Mouse (Mus musculus) heart, embryonic 14.5 days (tissue): ENCODE results near the gene Itpkc. TPM values are rescaled to one million over a fixed set of nuclear protein-coding genes. Genes with fewer than 3 reads are reported as not detected.

Experiments
- ATAC-seq: fragments of 200-750 bp; cut with Nextera tagmentation; 2 replicates; pipeline ENCODE4 v1.8.0; 2017; ENCODE audit warnings: low read depth, moderate TSS enrichment; ENCODE audit not compliant: insufficient number of reproducible peaks, insufficient read depth, low FRiP score
- H3K27ac ChIP-seq, 2 experiments: fragments of 200-500 bp in 1 of 2; fragments of 300-500 bp in 1 of 2; sonication (generic) in 1 of 2; replicated peaks in 1 of 2; 2 replicates each; pipeline ENCODE4 v1.5.1; 2012 to 2014; ENCODE audit warnings: low read depth in 2 of 2, low read length in 2 of 2, control low read depth in 1 of 2, mild to moderate bottlenecking in 1 of 2, mixed read lengths in 1 of 2; ENCODE audit not compliant: control insufficient read depth in 1 of 2, insufficient read depth in 1 of 2
- H3K27me3 ChIP-seq: fragments of 300-500 bp; sonication (generic); 2 replicates; pipeline ENCODE4 v1.6.1; 2014; ENCODE audit warnings: mild to moderate bottlenecking, low read length, control low read depth; ENCODE audit not compliant: control insufficient read depth, insufficient read depth
- H3K36me3 ChIP-seq: fragments of 300-500 bp; sonication (generic); 2 replicates; pipeline ENCODE4 v1.6.1; 2014; ENCODE audit warnings: mild to moderate bottlenecking, control low read depth, low read length, mixed read lengths; ENCODE audit not compliant: control insufficient read depth, insufficient read depth
- H3K4me1 ChIP-seq, 2 experiments: fragments of 200-500 bp in 1 of 2; fragments of 300-500 bp in 1 of 2; sonication (generic) in 1 of 2; 2 replicates each; pipeline ENCODE4 v1.6.1; 2012 to 2014; ENCODE audit warnings: low read length in 2 of 2, control low read depth in 1 of 2, mixed read lengths in 1 of 2; ENCODE audit not compliant: control insufficient read depth in 2 of 2, insufficient read depth in 2 of 2
- H3K4me2 ChIP-seq: fragments of 300-500 bp; sonication (generic); 2 replicates; pipeline ENCODE4 v1.6.1; 2014; ENCODE audit warnings: mild to moderate bottlenecking, low read length
- H3K4me3 ChIP-seq, 2 experiments: fragments of 200-500 bp in 1 of 2; fragments of 300-500 bp in 1 of 2; sonication (generic) in 1 of 2; 2 replicates each; pipeline ENCODE4 v1.5.1; 2012 to 2014; ENCODE audit warnings: low read length in 2 of 2, mild to moderate bottlenecking in 2 of 2, control low read depth in 1 of 2, low read depth in 1 of 2, moderate library complexity in 1 of 2; ENCODE audit not compliant: control insufficient read depth in 1 of 2, insufficient read depth in 1 of 2
- H3K9ac ChIP-seq: fragments of 300-500 bp; sonication (generic); 2 replicates; pipeline ENCODE4 v1.6.1; 2014; ENCODE audit warnings: mild to moderate bottlenecking, low read length
- H3K9me3 ChIP-seq: fragments of 300-500 bp; sonication (generic); 2 replicates; pipeline ENCODE4 v1.6.1; 2016; ENCODE audit warnings: low read length, control low read depth; ENCODE audit not compliant: control insufficient read depth
- WGBS: fragments of 180-500 bp; shearing (Covaris S2); extraction: QIAGEN DNeasy Blood & Tissue Kit; methylation state at CpG from one replicate; pipeline ENCODE4 v1.1.7; 2014; 5-methylcytosine and 5-hydroxymethylcytosine counted together
- polyA plus RNA-seq: library from polyadenylated mRNA; unstranded; fragments of >200 nt; fragmentation: Nextera tagmentation; extraction: Ambion mirVana; gene quantifications from 2 replicates; pipeline ENCODE4 v1.2.1, GENCODE M21; 2014

Gene Itpkc
- polyA plus RNA-seq, 1 experiment from 2014 or later: 3.8 TPM

GRCm38 (mm10) chr7:27164112-27164947 is 64.1 kb downstream of the Itpkc start:
- Histone ChIP-seq H3K36me3 (peaks cover 46% of the 10 kb centered on the region), H3K27me3 (no peaks in the 10 kb centered on the region), H3K9me3 (no peaks in the 10 kb centered on the region), H3K4me1 (peaks cover 32 to 61% of the 10 kb centered on the region in 2 experiments), H3K4me2 (peak overlapping the region; percentile 83), H3K27ac (no peak overlapping the region), H3K4me3 (peak overlapping the region; percentile 5 to 77; a peak in 2 of 4 replicates), H3K9ac (peak overlapping the region; percentile 49)
- no peak for ATAC-seq
- whole genome bisulfite sequencing: 75% methylated on average over 31 of the region's 33 CpGs

- no peak for ATAC-seq
- peaks cover 32 to 61% of the 10 kb centered on the region in 2 experiments for H3K4me1 ChIP-seq
- H3K9ac ChIP-seq: peak overlapping the region; percentile 49
- H3K4me3 ChIP-seq: no peak overlapping the region
- no peak overlapping the region for H3K27ac ChIP-seq
- no peaks in the 10 kb centered on the region for H3K9me3 ChIP-seq
- peaks cover 55% of the 10 kb centered on the region for H3K36me3 ChIP-seq
- no peaks in the 10 kb centered on the region for H3K27me3 ChIP-seq
- whole genome bisulfite sequencing: 54% methylated on average over 5 of the region's 5 CpGs
- H3K4me2 ChIP-seq: peak overlapping the region; percentile 83
Observed at GRCm38 (mm10) chr7:27163450-27163805, 65.0 kb downstream of the Itpkc start.

DNA sequence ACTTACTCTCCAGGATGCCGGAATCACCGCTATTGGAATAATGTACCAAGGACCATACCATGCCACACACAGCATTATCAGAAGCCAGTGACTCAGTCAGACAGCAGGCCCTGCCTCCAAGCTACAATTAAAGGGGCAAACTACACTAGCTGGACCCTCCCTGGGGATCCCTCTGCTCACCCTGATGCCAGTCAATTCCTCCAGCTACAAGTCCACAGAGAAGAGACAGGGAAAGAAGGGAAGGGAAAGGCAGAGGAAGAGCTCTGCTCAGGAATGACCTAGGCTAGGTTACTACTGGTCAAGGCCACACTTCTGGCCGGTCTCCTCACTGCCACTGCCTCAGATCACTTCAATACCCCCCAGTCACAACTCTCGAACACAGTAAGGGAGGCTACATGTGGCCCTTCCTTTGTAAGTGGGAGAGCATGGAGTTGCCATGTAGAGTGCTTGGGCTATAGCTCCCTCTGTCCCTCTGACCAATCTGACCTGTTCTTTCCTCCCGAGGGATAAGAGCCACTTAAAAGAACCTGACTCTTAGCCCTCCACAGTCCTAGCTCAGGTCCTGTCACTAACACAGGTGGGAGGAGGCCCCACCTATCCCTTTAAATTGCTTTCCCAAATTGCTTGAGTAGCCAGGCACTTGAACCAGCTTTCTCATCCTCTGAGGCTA is 65.5 kb downstream of the Itpkc start:
- 81% methylated on average over 5 of the region's 5 CpGs for WGBS
- ATAC-seq: no peak
- Histone ChIP-seq H3K9me3 (no peaks in the 10 kb centered on the region), H3K4me3 (no peak overlapping the region), H3K36me3 (peaks cover 60% of the 10 kb centered on the region), H3K4me1 (peaks cover 32 to 60% of the 10 kb centered on the region in 2 experiments), H3K9ac (peak overlapping the region; percentile 49), H3K27ac (no peak overlapping the region), H3K27me3 (no peaks in the 10 kb centered on the region), H3K4me2 (peak overlapping the region; percentile 83)

DNA sequence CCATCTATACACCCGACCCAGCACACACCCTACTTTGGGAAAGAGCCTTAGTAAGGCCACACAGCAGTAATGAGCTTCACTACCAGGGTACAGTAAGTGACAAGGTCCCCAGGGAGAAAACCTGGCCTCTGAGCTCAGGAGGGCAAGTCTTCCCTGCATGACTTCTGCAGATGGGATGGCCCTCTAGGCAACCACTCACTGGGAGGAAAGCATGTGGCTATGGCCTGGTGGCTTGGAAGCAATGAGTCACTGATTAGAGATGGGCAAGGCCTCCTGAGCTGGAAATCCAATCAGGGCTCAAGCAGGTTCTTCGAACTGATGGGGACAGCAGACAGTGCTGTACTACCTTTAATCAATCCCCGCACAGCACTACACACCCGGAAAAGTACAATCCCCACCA is 66.7 kb downstream of the Itpkc start:
- Histone ChIP-seq H3K27ac (no peak overlapping the region), H3K4me2 (no peak overlapping the region), H3K27me3 (no peaks in the 10 kb centered on the region), H3K9ac (no peak overlapping the region), H3K4me3 (no peak overlapping the region), H3K4me1 (peaks cover 25 to 53% of the 10 kb centered on the region in 2 experiments), H3K9me3 (no peaks in the 10 kb centered on the region), H3K36me3 (peaks cover 69% of the 10 kb centered on the region)
- WGBS: 78% methylated on average over 4 of the region's 4 CpGs
- no peak for ATAC-seq

DNA sequence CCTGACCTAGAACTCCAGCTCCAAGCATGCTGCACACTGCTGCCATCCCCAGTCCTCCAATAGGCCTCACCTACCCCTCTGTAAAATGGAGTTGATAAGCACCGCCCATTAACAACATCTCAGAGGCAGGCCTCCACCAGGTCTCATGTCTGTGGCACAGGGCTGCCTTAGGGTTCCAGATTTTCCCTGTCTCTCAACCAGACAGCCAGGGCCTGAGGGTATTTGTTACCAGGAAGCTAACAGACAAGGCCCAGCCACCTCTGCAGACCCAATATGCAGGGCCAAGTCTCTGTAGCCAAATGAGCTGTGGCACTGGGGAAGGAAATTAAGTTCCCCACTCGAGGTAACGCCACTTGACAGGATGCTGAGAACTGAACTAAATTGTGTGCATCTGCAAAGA is 67.5 kb downstream of the Itpkc start:
- Histone ChIP-seq H3K9me3 (no peaks in the 10 kb centered on the region), H3K4me2 (no peak overlapping the region), H3K36me3 (peaks cover 73% of the 10 kb centered on the region), H3K9ac (no peak overlapping the region; the same call in 1 of the 2 replicates), H3K27ac (no peak overlapping the region), H3K27me3 (no peaks in the 10 kb centered on the region), H3K4me1 (peaks cover 25 to 53% of the 10 kb centered on the region in 2 experiments), H3K4me3 (no peak overlapping the region)
- ATAC-seq: no peak
- WGBS: 74% methylated on average over 3 of the region's 3 CpGs

DNA sequence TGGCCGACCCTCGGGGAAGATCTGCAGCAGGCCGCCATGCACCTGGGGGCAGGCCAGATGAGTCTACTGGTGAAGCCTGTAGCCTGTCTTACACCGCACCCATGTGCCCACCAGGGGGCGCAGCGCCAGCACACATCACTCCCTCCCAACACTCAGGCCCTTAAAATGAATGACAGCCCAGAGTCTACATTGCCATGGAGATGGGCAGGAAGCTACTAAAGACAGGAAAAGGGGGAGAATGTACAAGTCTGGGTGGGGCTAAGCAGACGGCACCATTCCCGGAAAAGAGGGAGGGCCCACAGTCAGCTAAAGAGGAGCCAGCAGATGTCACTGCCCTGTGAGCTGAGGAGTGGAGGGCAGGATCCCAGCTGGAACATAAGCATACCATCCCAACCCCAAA is 68.6 kb downstream of the Itpkc start:
- ATAC-seq: peak; percentile 81
- WGBS: 20% methylated on average over 8 of the region's 8 CpGs
- Histone ChIP-seq H3K4me3 (no peak overlapping the region), H3K9ac (no peak overlapping the region), H3K27ac (no peak overlapping the region), H3K4me2 (no peak overlapping the region), H3K27me3 (no peaks in the 10 kb centered on the region), H3K9me3 (no peaks in the 10 kb centered on the region), H3K36me3 (peaks cover 68% of the 10 kb centered on the region), H3K4me1 (peaks cover 18 to 44% of the 10 kb centered on the region in 2 experiments)

DNA sequence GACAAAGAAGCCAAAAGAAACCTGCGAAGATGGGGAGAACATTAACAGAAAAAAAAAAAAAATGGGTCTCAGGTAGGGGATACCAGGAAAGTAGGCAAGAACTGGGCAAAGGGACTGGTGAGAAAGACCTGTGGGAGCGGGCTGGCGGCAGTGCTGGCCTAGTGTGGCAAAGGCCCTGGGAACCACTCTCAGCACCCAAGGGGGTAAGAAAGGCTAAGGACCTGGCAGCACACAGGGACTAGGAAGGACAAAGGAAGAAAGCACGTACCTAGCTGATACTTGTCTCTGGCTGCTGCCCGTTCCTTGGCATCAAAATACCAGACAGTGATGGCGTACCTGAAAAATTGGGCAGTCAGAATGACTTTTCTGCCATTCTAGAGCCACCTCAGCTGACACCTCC is 69.2 kb downstream of the Itpkc start:
- H3K4me1 ChIP-seq: peaks cover 16 to 38% of the 10 kb centered on the region in 2 experiments
- H3K4me3 ChIP-seq: no peak overlapping the region
- no peaks in the 10 kb centered on the region for H3K9me3 ChIP-seq
- no peaks in the 10 kb centered on the region for H3K27me3 ChIP-seq
- H3K9ac ChIP-seq: no peak overlapping the region
- H3K27ac ChIP-seq: no peak overlapping the region
- no peak for ATAC-seq
- peaks cover 62% of the 10 kb centered on the region for H3K36me3 ChIP-seq
- WGBS: over 99% methylated on average over 6 of the region's 6 CpGs
- no peak overlapping the region for H3K4me2 ChIP-seq
